Mouse (Mus musculus) midbrain, embryonic 14.5 days (tissue): ENCODE data around the gene Il34. TPM values are rescaled to one million over a fixed set of nuclear protein-coding genes. Genes with fewer than 3 reads are reported as not detected.

Experiments used
- ATAC-seq: fragments of 200-750 bp; cut with Nextera tagmentation; 2 replicates; pipeline ENCODE4 v1.8.0; 2017; ENCODE audit warnings: moderate number of reproducible peaks, moderate library complexity; ENCODE audit not compliant: low FRiP score, low TSS enrichment
- DNase-seq: peaks from one replicate; pipeline ENCODE4 v3.0.0-alpha.2; 2015
- H3K27ac ChIP-seq: fragments of 300-500 bp; sonication (generic); replicated peaks from 2 replicates; pipeline ENCODE4 v1.5.1; 2014; ENCODE audit warnings: mild to moderate bottlenecking, low read depth, low read length, moderate library complexity
- H3K27me3 ChIP-seq: fragments of 300-500 bp; sonication (generic); 2 replicates; pipeline ENCODE4 v1.6.1; 2014; ENCODE audit warnings: low read length, control low read depth, mixed read lengths; ENCODE audit not compliant: control insufficient read depth, insufficient read depth
- H3K36me3 ChIP-seq: fragments of 300-500 bp; sonication (generic); 2 replicates; pipeline ENCODE4 v1.6.1; 2014; ENCODE audit warnings: low read length, control low read depth; ENCODE audit not compliant: control insufficient read depth, insufficient read depth
- H3K4me1 ChIP-seq: fragments of 300-500 bp; sonication (generic); 2 replicates; pipeline ENCODE4 v1.6.1; 2014; ENCODE audit warnings: mild to moderate bottlenecking, antibody characterized with exemption, low read length, control low read depth; ENCODE audit not compliant: control insufficient read depth, insufficient read depth
- H3K4me2 ChIP-seq: fragments of 300-500 bp; sonication (generic); 2 replicates; pipeline ENCODE4 v1.6.1; 2014; ENCODE audit warnings: mild to moderate bottlenecking, low read length, moderate library complexity
- H3K4me3 ChIP-seq: fragments of 300-500 bp; sonication (generic); replicated peaks from 2 replicates; pipeline ENCODE4 v1.5.1; 2014; ENCODE audit warnings: low read depth, low read length
- H3K9ac ChIP-seq: fragments of 300-500 bp; sonication (generic); replicated peaks from 2 replicates; pipeline ENCODE4 v1.6.1; 2014; ENCODE audit warnings: mild to moderate bottlenecking, low read length, moderate library complexity
- H3K9me3 ChIP-seq: fragments of 300-500 bp; sonication (generic); 2 replicates; pipeline ENCODE4 v1.6.1; 2016; ENCODE audit warnings: low read length, control low read depth, mixed read lengths; ENCODE audit not compliant: control insufficient read depth
- WGBS: fragments of 180-500 bp; shearing (Covaris S2); extraction: QIAGEN DNeasy Blood & Tissue Kit; methylation state at CpG from one replicate; pipeline ENCODE4 v1.1.7; 2014; 5-methylcytosine and 5-hydroxymethylcytosine counted together
- polyA plus RNA-seq: library from polyadenylated mRNA; unstranded; fragments of >200 nt; fragmentation: Nextera tagmentation; extraction: Ambion mirVana; gene quantifications from 2 replicates; pipeline ENCODE4 v1.2.1, GENCODE M21; 2014

Il34 gene
- polyA plus RNA-seq, 1 experiment from 2014 or later: 3.9 TPM

- no peaks in the 10 kb centered on the region for H3K9me3 ChIP-seq
- 0 out of 2 replicates have a peak, but pooled peaks cover 4% of the 10 kb centered on the region for H3K4me1 ChIP-seq
- 97% methylated on average over 4 of the region's 4 CpGs for WGBS
- peaks cover 9% of the 10 kb centered on the region for H3K36me3 ChIP-seq
- no peak overlapping the region for H3K9ac ChIP-seq
- ATAC-seq (no peak), DNase-seq (no peak)
- no peak overlapping the region for H3K4me2 ChIP-seq
- no peak overlapping the region for H3K4me3 ChIP-seq
- no peak overlapping the region for H3K27ac ChIP-seq
- no peaks in the 10 kb centered on the region for H3K27me3 ChIP-seq
Observed at GRCm38 (mm10) chr8:110696051-110696450, 109.7 kb downstream of the Il34 start.

- H3K9ac ChIP-seq: no peak overlapping the region
- no peaks in the 10 kb centered on the region for H3K9me3 ChIP-seq
- WGBS: 81% methylated on average over 5 of the region's 5 CpGs
- no peak overlapping the region for H3K4me2 ChIP-seq
- 0 out of 2 replicates have a peak, but pooled peaks cover 4% of the 10 kb centered on the region for H3K4me1 ChIP-seq
- DNase-seq (no peak), ATAC-seq (no peak)
- no peak overlapping the region for H3K4me3 ChIP-seq
- H3K27me3 ChIP-seq: no peaks in the 10 kb centered on the region
- no peak overlapping the region for H3K27ac ChIP-seq
- peaks cover 15% of the 10 kb centered on the region for H3K36me3 ChIP-seq
Observed at GRCm38 (mm10) chr8:110695431-110695830, 110.3 kb downstream of the Il34 start.

GRCm38 (mm10) chr8:110694826-110695225 lies 110.9 kb downstream of the Il34 start:
- Histone ChIP-seq H3K9ac (no peak overlapping the region), H3K27ac (no peak overlapping the region; the same call in 1 of the 2 replicates), H3K4me1 (0 out of 2 replicates have a peak, but pooled peaks cover 4% of the 10 kb centered on the region), H3K9me3 (no peaks in the 10 kb centered on the region), H3K4me3 (no peak overlapping the region), H3K36me3 (peaks cover 20% of the 10 kb centered on the region), H3K27me3 (no peaks in the 10 kb centered on the region), H3K4me2 (no peak overlapping the region)
- DNase-seq: no peak
- 88% methylated on average over 4 of the region's 4 CpGs for WGBS
- ATAC-seq: no peak

GRCm38 (mm10) chr8:110694226-110694625 lies 111.5 kb downstream of the Il34 start:
- 0 out of 2 replicates have a peak, but pooled peaks cover 4% of the 10 kb centered on the region for H3K4me1 ChIP-seq
- no peak overlapping the region for H3K4me2 ChIP-seq
- no peak for ATAC-seq
- no peaks in the 10 kb centered on the region for H3K9me3 ChIP-seq
- H3K9ac ChIP-seq: no peak overlapping the region
- no peak for DNase-seq
- H3K4me3 ChIP-seq: no peak overlapping the region
- WGBS: 67% methylated on average over 5 of the region's 5 CpGs
- H3K27me3 ChIP-seq: no peaks in the 10 kb centered on the region
- peaks cover 24% of the 10 kb centered on the region for H3K36me3 ChIP-seq
- no peak overlapping the region for H3K27ac ChIP-seq

Other genes starting within 250 kb of the Il34 start
- gene Vac14, start 187.3 kb downstream of the Il34 start, polyA plus RNA-seq: 31.7 and 32.5 TPM in 2 replicates
- 27.5 and 31.4 TPM in 2 replicates for gene Mtss1l, start 84.4 kb downstream of the Il34 start, polyA plus RNA-seq
- 53.2 and 70.0 TPM in 2 replicates for gene Cog4, start 40.7 kb upstream of the Il34 start, polyA plus RNA-seq
- 72.3 and 114 TPM in 2 replicates for gene Sf3b3, start 40.9 kb upstream of the Il34 start, polyA plus RNA-seq
- gene Fuk, start 96.6 kb upstream of the Il34 start, polyA plus RNA-seq: 4.9 and 6.4 TPM in 2 replicates
- gene St3gal2, start 114.0 kb upstream of the Il34 start, polyA plus RNA-seq: 16.5 and 18.0 TPM in 2 replicates
- 11.5 and 15.7 TPM in 2 replicates for gene Ddx19a, start 191.9 kb upstream of the Il34 start, polyA plus RNA-seq
- 5.0 and 7.5 TPM in 2 replicates for gene Ddx19b, start 225.8 kb upstream of the Il34 start, polyA plus RNA-seq
- 73.1 and 75.9 TPM in 2 replicates for gene Aars, start 227.2 kb upstream of the Il34 start, polyA plus RNA-seq